Mouse (Mus musculus): ENCODE results near the gene Ramac. TPM values are rescaled to one million over a fixed set of nuclear protein-coding genes. Genes with fewer than 3 reads are reported as not detected.

The Ramac gene
- 74.8 and 81.6 TPM in 2 replicates for polyA plus RNA-seq (2012; rRNA removed)

DNA sequence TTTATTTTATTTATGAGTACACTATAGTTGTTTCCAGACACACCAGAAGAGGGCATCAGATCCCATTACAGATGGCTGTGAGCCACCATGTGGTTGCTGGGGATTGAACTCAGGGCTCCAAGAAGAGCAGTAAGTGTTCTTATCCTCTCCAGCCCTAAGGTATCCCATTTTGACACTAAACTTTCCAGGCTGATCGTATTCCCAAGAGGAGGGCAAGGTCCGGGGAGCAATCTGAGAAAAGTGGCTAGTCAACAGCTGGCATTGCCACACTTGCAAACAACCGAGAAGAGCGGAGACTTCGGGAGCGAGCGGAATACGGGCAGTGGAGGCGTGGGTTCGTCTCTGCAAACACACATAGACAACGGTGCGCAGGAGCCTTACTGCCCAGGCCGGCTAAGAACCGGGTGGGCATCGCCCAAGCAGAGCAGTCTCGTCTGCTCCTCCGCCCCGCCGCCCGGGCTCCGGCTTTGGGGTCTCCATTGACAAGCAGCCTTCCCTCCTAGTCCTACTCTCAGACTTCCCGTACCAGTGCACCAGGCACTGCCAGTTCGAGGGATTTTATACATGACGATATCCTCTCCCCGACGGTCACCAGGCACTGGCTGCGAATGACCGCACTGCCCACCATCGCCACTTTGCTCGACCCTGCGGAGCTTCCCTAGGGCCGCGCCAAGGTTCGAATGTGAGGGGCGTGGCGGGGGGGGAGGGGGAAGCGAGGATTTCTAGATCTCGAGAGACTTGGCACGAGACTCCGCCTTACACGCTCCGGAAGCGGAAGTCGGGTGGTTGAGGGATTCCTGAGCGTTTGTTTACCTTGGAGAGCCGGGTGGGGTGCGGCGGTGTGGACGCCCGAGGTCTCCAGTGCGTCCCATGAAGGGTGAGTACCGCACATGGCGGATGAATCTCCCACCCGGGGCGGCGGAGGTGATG is at the start of gene Ramac:
Gene Ramac (plus strand): TSS at position 746 of the 930 bp plus-strand sequence.

DNA sequence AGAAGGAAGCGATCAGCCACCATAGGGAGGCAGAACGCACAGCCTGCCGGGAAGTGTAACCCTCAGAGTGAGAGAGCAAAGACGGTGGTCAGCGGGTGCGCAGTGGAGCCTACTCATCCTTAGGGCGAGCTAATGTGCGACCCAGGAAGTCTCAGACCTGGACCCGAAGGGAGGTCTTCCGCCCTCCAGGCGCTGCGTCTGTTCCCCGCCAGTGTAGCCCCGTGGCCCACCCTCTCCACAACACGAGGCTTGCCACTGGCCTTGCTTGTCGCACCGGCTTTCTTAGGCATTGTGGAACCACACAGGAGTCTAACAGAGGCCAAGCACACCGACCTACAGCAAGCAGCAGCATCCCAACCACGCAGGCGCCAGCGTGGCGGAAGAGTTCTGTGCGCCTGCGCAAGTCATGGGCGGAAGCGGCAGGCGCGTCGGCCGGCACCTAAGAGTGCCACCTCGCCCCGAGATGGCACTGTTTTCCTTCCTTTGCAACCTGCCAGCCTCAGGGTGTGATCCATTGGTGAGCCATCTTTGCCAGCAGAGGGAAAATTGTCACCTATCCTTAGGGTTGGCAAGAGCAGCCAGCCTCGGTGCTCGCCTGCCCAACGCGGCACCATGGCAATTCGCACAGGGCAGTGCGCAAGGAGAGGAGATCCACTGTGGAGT is 26.5 kb downstream of the Ramac start, which contains the start of gene 3110040N11Rik:
Gene 3110040N11Rik (minus strand): TSS at position 384 of the 663 bp plus-strand sequence.

Other genes with a start within 250 kb of the Ramac start
- 0.14 and 0.45 TPM in 2 replicates for gene Fsd2, start 196.0 kb upstream of the Ramac start, polyA plus RNA-seq (2012; rRNA removed)
- gene Whamm, start 191.7 kb upstream of the Ramac start, polyA plus RNA-seq (2012; rRNA removed) = 14.7 and 14.9 TPM in 2 replicates
- gene Homer2, start 55.4 kb upstream of the Ramac start, polyA plus RNA-seq (2012; rRNA removed) = 19.1 and 20.1 TPM in 2 replicates
- gene 3110040N11Rik, start 26.6 kb downstream of the Ramac start, polyA plus RNA-seq (2012; rRNA removed) = 59.3 and 61.7 TPM in 2 replicates
- 97.3 and 104 TPM in 2 replicates for gene Btbd1, start 66.5 kb downstream of the Ramac start, polyA plus RNA-seq (2012; rRNA removed)
- not detected in 2 replicates for gene Gm10160, start 92.9 kb downstream of the Ramac start, polyA plus RNA-seq (2012; rRNA removed)
- 15.6 and 20.8 TPM in 2 replicates for gene Tm6sf1, start 96.1 kb downstream of the Ramac start, polyA plus RNA-seq (2012; rRNA removed)
- gene Hdgfl3, start 171.5 kb downstream of the Ramac start, polyA plus RNA-seq (2012; rRNA removed) = 67.0 and 68.7 TPM in 2 replicates
- gene Bnc1, start 229.4 kb downstream of the Ramac start, polyA plus RNA-seq (2012; rRNA removed) = 0.22 and 0.24 TPM in 2 replicates